25 mouse cellular contexts compared by ENCODE assay signal in the genomic region with DNA sequence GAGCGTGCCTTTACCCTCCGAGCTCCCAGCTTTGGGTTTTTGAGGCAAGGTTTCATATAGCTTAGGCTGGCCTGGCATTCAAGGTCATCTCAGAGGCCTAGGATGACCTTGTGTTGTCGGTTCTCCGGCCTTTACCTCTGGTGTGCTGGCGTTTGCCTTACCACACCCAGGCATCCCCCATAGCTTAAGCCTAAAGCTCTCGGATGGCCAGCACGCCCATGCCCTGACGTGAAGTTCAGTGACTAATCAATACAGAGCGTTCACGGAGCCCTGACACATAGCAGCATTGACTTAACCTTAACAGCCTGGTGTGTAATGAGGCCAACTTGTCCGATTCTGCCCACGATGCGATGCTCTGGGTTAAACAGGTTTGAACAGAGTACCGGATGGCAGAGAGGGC.
"Had no signal": no experiment of that assay in that cellular context is flagged by ENCODE, and none has a peak within 500 bp of the region (broad histone marks: within the 10 kb centered on the region; RNA-seq: fewer than 3 reads in every experiment).

No protein-coding gene starts in this region.

- H3K36me3 ChIP-seq: heart, embryonic 12.5 days; hindbrain, embryonic 13.5 days; hindbrain, embryonic 15.5 days; kidney, embryonic 15.5 days; limb, embryonic 13.5 days; limb, embryonic 15.5 days; liver, embryonic 13.5 days had no signal

- H3K4me3 ChIP-seq: gastrocnemius, adult 2 months; heart, adult 2 months; heart, embryonic 12.5 days; hindbrain, embryonic 13.5 days; hindbrain, embryonic 15.5 days; kidney, embryonic 15.5 days; limb, embryonic 13.5 days; limb, embryonic 15.5 days; liver, embryonic 13.5 days had no signal

- H3K9ac ChIP-seq: heart, embryonic 12.5 days; hindbrain, embryonic 13.5 days; hindbrain, embryonic 15.5 days; kidney, embryonic 15.5 days; limb, embryonic 15.5 days; liver, embryonic 13.5 days had no signal

- H3K9me3 ChIP-seq: heart, embryonic 12.5 days; hindbrain, embryonic 13.5 days; hindbrain, embryonic 15.5 days; kidney, embryonic 15.5 days; limb, embryonic 13.5 days; limb, embryonic 15.5 days; liver, embryonic 13.5 days had no signal

- H3K27ac ChIP-seq: gastrocnemius, adult 2 months; heart, adult 2 months; hindbrain, embryonic 13.5 days; hindbrain, embryonic 15.5 days; hindbrain, postnatal 0 days; kidney, embryonic 15.5 days; kidney, postnatal 0 days; limb, embryonic 13.5 days; limb, embryonic 15.5 days; liver, embryonic 13.5 days had no signal

- ATAC-seq: hindbrain, postnatal 0 days; intestine, embryonic 16.5 days had no signal

- H3K4me2 ChIP-seq: heart, embryonic 12.5 days; hindbrain, embryonic 13.5 days; hindbrain, embryonic 15.5 days; kidney, embryonic 15.5 days; limb, embryonic 13.5 days; limb, embryonic 15.5 days; liver, embryonic 13.5 days had no signal

- H3K27me3 ChIP-seq: hindbrain, embryonic 13.5 days; hindbrain, embryonic 15.5 days; kidney, embryonic 15.5 days; limb, embryonic 13.5 days; limb, embryonic 15.5 days had no signal

- DNase-seq: gastrocnemius, adult 2 months; gastrocnemius, postnatal 10 days; gastrocnemius, postnatal 25 days; heart, adult 11 months; heart, adult 2 months; heart, postnatal 14 days; heart, postnatal 36 days; kidney, adult 11 months; kidney, adult 2 months; kidney, adult 9 months; kidney, postnatal 14 days; kidney, postnatal 36 days; layer of hippocampus, adult 9-11 months; layer of hippocampus, postnatal 36 days; left cerebral cortex, postnatal 4 days; liver, embryonic 13.5 days had no signal
